Mouse (Mus musculus): ENCODE measurements around the gene Tmem19. TPM values are rescaled to one million over a fixed set of nuclear protein-coding genes. Genes with fewer than 3 reads are reported as not detected.
A peak's percentile ranks its signal among the peaks of the same experiment; 100 is the strongest.

Tmem19 gene
- total RNA-seq (2021): 10 to 100 TPM; 12.1 to 15.1 TPM
- polyA plus RNA-seq (2012; rRNA removed): 8.6 and 11.5 TPM in 2 replicates
- long read RNA-seq, transcript Tmem19-201 (7 exons, 3,012 nt): major isoform, 6 of 8 reads
- long read RNA-seq, partial matches to known transcripts: 0 of 8 reads
- long read RNA-seq, other reads (novel, unspliced or antisense): 1 of 8 reads

GRCm38 (mm10) chr10:115361840-115362622 is at the start of gene Tmem19:
Tmem19 (minus strand) TSS chr10:115362501.
- intact Hi-C loops (cut with DNase I): loop anchor here (1.0 to 5.0 kb wide), 3 partner anchors 22 to 110 kb away; partner anchors contain the start of genes Rab21, Tbc1d15, Thap2 and Zfc3h1
- Histone ChIP-seq H3K36me3 (ENCODE audit: control insufficient read depth, insufficient read depth, low read length) (no peaks in the 10 kb centered on the region), H3K4me1 (ENCODE audit: control insufficient read depth, insufficient read depth, low read length) (no peaks in the 10 kb centered on the region), H3K27ac (peak within 1 kb of the TSS; percentile 93), H3K79me2 (replicated peaks; ENCODE audit: control insufficient read depth, insufficient read depth, low read length) (no peaks in the 10 kb centered on the region), H3K27me3 (ENCODE audit: control insufficient read depth, insufficient read depth, low read length) (no peaks in the 10 kb centered on the region), H3K9ac (ENCODE audit: low read depth, low read length) (peak within 1 kb of the TSS; percentile 85), H3K4me3 (peak within 1 kb of the TSS; percentile 69)
- TF ChIP-seq EP300 (IDR thresholded peaks at IDR 0.05; ENCODE audit: insufficient read depth, low read depth, low read length) (0 out of 2 replicates have a peak, but pooled peaks have one; percentile 40), POLR2A (IDR thresholded peaks at IDR 0.05; ENCODE audit: insufficient read depth, low read depth, low read length) (peak; percentile 97), CTCF (IDR thresholded peaks at IDR 0.05) (peak; percentile 44)
- peak; percentile 95 to 98 for DNase-seq
- WGBS: under 1% methylated on average over 58 of the region's 58 CpGs

- Histone ChIP-seq H3K4me3 (no peak overlapping the region), H3K4me1 (ENCODE audit: control insufficient read depth, insufficient read depth, low read length) (no peaks in the 10 kb centered on the region; the same call in 1 of the 2 replicates), H3K27me3 (ENCODE audit: control insufficient read depth, insufficient read depth, low read length) (no peaks in the 10 kb centered on the region), H3K79me2 (replicated peaks; ENCODE audit: control insufficient read depth, insufficient read depth, low read length) (no peaks in the 10 kb centered on the region), H3K36me3 (ENCODE audit: control insufficient read depth, insufficient read depth, low read length) (peaks cover 11% of the 10 kb centered on the region), H3K27ac (no peak overlapping the region), H3K9ac (ENCODE audit: low read depth, low read length) (no peak overlapping the region)
- TF ChIP-seq EP300 (IDR thresholded peaks at IDR 0.05; ENCODE audit: insufficient read depth, low read depth, low read length): no peak
- TF ChIP-seq CTCF (IDR thresholded peaks at IDR 0.05): peak; percentile 83
- DNase-seq: peak; percentile 22 to 53
- WGBS: 69% methylated on average over 6 of the region's 6 CpGs
- intact Hi-C loops (cut with DNase I): loop anchor here (2.0 to 5.0 kb wide), 2 partner anchors 84 to 791 kb away; no protein-coding TSS in a partner anchor
These were observed 44.1 kb upstream of the Tmem19 start for GRCm38 (mm10) chr10:115406393-115406792.

GRCm38 (mm10) chr10:115391896-115392295 is 29.6 kb upstream of the Tmem19 start:
- Histone ChIP-seq H3K4me1 (ENCODE audit: control insufficient read depth, insufficient read depth, low read length) (peaks cover 4% of the 10 kb centered on the region), H3K27ac (no peak overlapping the region), H3K4me3 (no peak overlapping the region), H3K27me3 (ENCODE audit: control insufficient read depth, insufficient read depth, low read length) (no peaks in the 10 kb centered on the region), H3K9ac (ENCODE audit: low read depth, low read length) (no peak overlapping the region), H3K36me3 (ENCODE audit: control insufficient read depth, insufficient read depth, low read length) (peaks cover 50% of the 10 kb centered on the region), H3K79me2 (replicated peaks; ENCODE audit: control insufficient read depth, insufficient read depth, low read length) (peaks cover 1% of the 10 kb centered on the region; the same call in 1 of the 2 replicates)
- 83% methylated on average over 1 of the region's 1 CpGs for WGBS
- intact Hi-C loops (cut with DNase I): no loop called here
- DNase-seq: no peak
- TF ChIP-seq EP300 (IDR thresholded peaks at IDR 0.05; ENCODE audit: insufficient read depth, low read depth, low read length) (no peak), POLR2A (IDR thresholded peaks at IDR 0.05; ENCODE audit: insufficient read depth, low read depth, low read length) (no peak), CTCF (IDR thresholded peaks at IDR 0.05) (no peak)

GRCm38 (mm10) chr10:115391076-115391475 is 28.8 kb upstream of the Tmem19 start:
- Histone ChIP-seq H3K4me1 (ENCODE audit: control insufficient read depth, insufficient read depth, low read length) (peaks cover 9% of the 10 kb centered on the region), H3K4me3 (no peak overlapping the region), H3K79me2 (replicated peaks; ENCODE audit: control insufficient read depth, insufficient read depth, low read length) (peaks cover 1% of the 10 kb centered on the region; the same call in 1 of the 2 replicates), H3K36me3 (ENCODE audit: control insufficient read depth, insufficient read depth, low read length) (peaks cover 49% of the 10 kb centered on the region), H3K27ac (no peak overlapping the region), H3K9ac (ENCODE audit: low read depth, low read length) (no peak overlapping the region), H3K27me3 (ENCODE audit: control insufficient read depth, insufficient read depth, low read length) (no peaks in the 10 kb centered on the region)
- 85% methylated on average over 4 of the region's 4 CpGs for WGBS
- no peak for DNase-seq
- TF ChIP-seq CTCF (IDR thresholded peaks at IDR 0.05) (no peak), EP300 (IDR thresholded peaks at IDR 0.05; ENCODE audit: insufficient read depth, low read depth, low read length) (no peak), POLR2A (IDR thresholded peaks at IDR 0.05; ENCODE audit: insufficient read depth, low read depth, low read length) (no peak)
- intact Hi-C loops (cut with DNase I): no loop called here

- H3K4me1 ChIP-seq (ENCODE audit: control insufficient read depth, insufficient read depth, low read length): peaks cover 9% of the 10 kb centered on the region
- no peak for DNase-seq
- TF ChIP-seq CTCF (IDR thresholded peaks at IDR 0.05): no peak
- no peak for TF ChIP-seq POLR2A (IDR thresholded peaks at IDR 0.05; ENCODE audit: insufficient read depth, low read depth, low read length)
- no peak for TF ChIP-seq EP300 (IDR thresholded peaks at IDR 0.05; ENCODE audit: insufficient read depth, low read depth, low read length)
- intact Hi-C loops (cut with DNase I): no loop called here
- H3K9ac ChIP-seq (ENCODE audit: low read depth, low read length): no peak overlapping the region
- H3K36me3 ChIP-seq (ENCODE audit: control insufficient read depth, insufficient read depth, low read length): peaks cover 42% of the 10 kb centered on the region
- H3K27me3 ChIP-seq (ENCODE audit: control insufficient read depth, insufficient read depth, low read length): no peaks in the 10 kb centered on the region
- H3K27ac ChIP-seq: no peak overlapping the region
- H3K4me3 ChIP-seq: no peak overlapping the region
- H3K79me2 ChIP-seq (replicated peaks; ENCODE audit: control insufficient read depth, insufficient read depth, low read length): peaks cover 1% of the 10 kb centered on the region; the same call in 1 of the 2 replicates
- 51% methylated on average over 3 of the region's 3 CpGs for WGBS
These were observed 25.6 kb upstream of the Tmem19 start for GRCm38 (mm10) chr10:115387891-115388290.

Data from heart, adult 2 months (tissue).